Mouse (Mus musculus) testis, postnatal 14 days (tissue): ENCODE measurements around the gene Fanca.
"Not testable (repeated sequence)": the region's sequence is repeated elsewhere in the genome, so short reads cannot be mapped to it uniquely, and the experiment has no call there.

ENCODE experiments used
- DNase-seq: peaks from one replicate; pipeline ENCODE4 v3.0.0; 2021; ENCODE audit warnings: low spot score

The Fanca gene

GRCm38 (mm10) chr8:123231742-123232141, 86.6 kb downstream of the Fanca start:
- no peak for DNase-seq

GRCm38 (mm10) chr8:123230326-123230725, 88.0 kb downstream of the Fanca start:
- DNase-seq = not testable (repeated sequence)

- no peak for DNase-seq
These were observed 90.0 kb downstream of the Fanca start for GRCm38 (mm10) chr8:123228416-123228815.

GRCm38 (mm10) chr8:123224278-123225266, 93.8 kb downstream of the Fanca start, which contains the start of gene Cdk10:
Cdk10 (plus strand) TSS chr8:123224842.
- DNase-seq = peak; percentile 92

GRCm38 (mm10) chr8:123220917-123221316, 97.5 kb downstream of the Fanca start:
- DNase-seq = no peak
